Mouse (Mus musculus): ENCODE data around the gene Sgsm1. TPM values are rescaled to one million over a fixed set of nuclear protein-coding genes. Genes with fewer than 3 reads are reported as not detected.
A peak's percentile ranks its signal among the peaks of the same experiment; 100 is the strongest.

Gene Sgsm1
- 4.9 TPM in 2 replicates for polyA plus RNA-seq (2014; fragmentation: Nextera tagmentation; extraction: Ambion mirVana)

- Histone ChIP-seq H3K9me3 (ENCODE audit: control insufficient read depth, low read length) (no peaks in the 10 kb centered on the region), H3K36me3 (ENCODE audit: control insufficient read depth, insufficient read depth, low read length) (no peaks in the 10 kb centered on the region), H3K27me3 (replicated peaks; ENCODE audit: control insufficient read depth, insufficient read depth, low read length) (peaks cover 29% of the 10 kb centered on the region), H3K4me2 (peak within 1 kb of the TSS; percentile 71), H3K4me1 (replicated peaks; ENCODE audit: control insufficient read depth, insufficient read depth, low read length) (0 out of 2 replicates have a peak, but pooled peaks cover 6% of the 10 kb centered on the region), H3K27ac (ENCODE audit: low read depth, low read length) (no peak within 1 kb of the TSS), H3K4me3 (ENCODE audit: low read depth, low read length) (peak within 1 kb of the TSS; percentile 54), H3K9ac (ENCODE audit: low read depth, low read length) (0 out of 2 replicates have a peak within 1 kb of the TSS, but pooled peaks have one; percentile 34)
- ATAC-seq (replicated peaks; ENCODE audit: low FRiP score) (peak; percentile 62), DNase-seq (ENCODE audit: low spot score) (peak; percentile 70)
- WGBS: 4% methylated on average over 53 of the region's 53 CpGs
Observed at GRCm38 (mm10) chr5:113310377-113311003, at the start of gene Sgsm1. Gene Sgsm1 (minus strand): TSS chr5:113310786.

DNA sequence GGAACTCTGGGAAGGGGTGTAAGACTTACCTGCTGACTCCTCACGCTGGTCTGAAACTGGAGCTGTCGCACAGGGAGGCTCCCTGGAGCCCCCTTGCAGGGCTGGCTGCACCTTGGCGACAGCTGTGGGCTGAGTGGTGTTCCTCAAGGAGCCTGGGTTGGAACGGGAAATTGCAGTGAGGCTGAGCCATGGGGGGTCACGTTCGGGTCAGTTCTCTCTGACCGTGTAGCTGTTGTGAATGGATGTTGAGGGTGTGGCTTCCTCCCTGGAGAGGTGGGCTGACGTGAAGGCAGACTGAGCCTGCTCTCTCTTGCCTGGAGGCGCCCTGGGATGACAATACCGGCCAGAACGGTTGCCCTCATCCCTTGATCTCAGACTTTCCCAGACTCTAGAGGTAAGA lies 48.2 kb upstream of the Sgsm1 start:
- Histone ChIP-seq H3K4me1 (replicated peaks; ENCODE audit: control insufficient read depth, insufficient read depth, low read length) (no peaks in the 10 kb centered on the region), H3K9me3 (ENCODE audit: control insufficient read depth, low read length) (no peaks in the 10 kb centered on the region), H3K27me3 (replicated peaks; ENCODE audit: control insufficient read depth, insufficient read depth, low read length) (peaks cover 6% of the 10 kb centered on the region), H3K9ac (ENCODE audit: low read depth, low read length) (no peak overlapping the region), H3K36me3 (ENCODE audit: control insufficient read depth, insufficient read depth, low read length) (no peaks in the 10 kb centered on the region), H3K27ac (ENCODE audit: low read depth, low read length) (no peak overlapping the region), H3K4me3 (ENCODE audit: low read depth, low read length) (no peak overlapping the region), H3K4me2 (no peak overlapping the region)
- DNase-seq (ENCODE audit: low spot score): no peak
- 7% methylated on average over 11 of the region's 11 CpGs for WGBS
- ATAC-seq (replicated peaks; ENCODE audit: low FRiP score): no peak

GRCm38 (mm10) chr5:113357656-113358055 lies 47.1 kb upstream of the Sgsm1 start:
- H3K9ac ChIP-seq (ENCODE audit: low read depth, low read length): no peak overlapping the region
- DNase-seq (ENCODE audit: low spot score) (no peak), ATAC-seq (replicated peaks; ENCODE audit: low FRiP score) (no peak)
- no peak overlapping the region for H3K27ac ChIP-seq (ENCODE audit: low read depth, low read length)
- WGBS: 58% methylated on average over 3 of the region's 3 CpGs
- no peaks in the 10 kb centered on the region for H3K4me1 ChIP-seq (replicated peaks; ENCODE audit: control insufficient read depth, insufficient read depth, low read length)
- no peaks in the 10 kb centered on the region for H3K36me3 ChIP-seq (ENCODE audit: control insufficient read depth, insufficient read depth, low read length)
- no peak overlapping the region for H3K4me3 ChIP-seq (ENCODE audit: low read depth, low read length)
- no peak overlapping the region for H3K4me2 ChIP-seq
- H3K9me3 ChIP-seq (ENCODE audit: control insufficient read depth, low read length): no peaks in the 10 kb centered on the region
- H3K27me3 ChIP-seq (replicated peaks; ENCODE audit: control insufficient read depth, insufficient read depth, low read length): peaks cover 9% of the 10 kb centered on the region

- Histone ChIP-seq H3K36me3 (ENCODE audit: control insufficient read depth, insufficient read depth, low read length) (no peaks in the 10 kb centered on the region), H3K4me1 (replicated peaks; ENCODE audit: control insufficient read depth, insufficient read depth, low read length) (no peaks in the 10 kb centered on the region), H3K27ac (ENCODE audit: low read depth, low read length) (no peak within 1 kb of the TSS), H3K9me3 (ENCODE audit: control insufficient read depth, low read length) (no peaks in the 10 kb centered on the region), H3K4me3 (ENCODE audit: low read depth, low read length) (no peak within 1 kb of the TSS), H3K4me2 (no peak within 1 kb of the TSS), H3K27me3 (replicated peaks; ENCODE audit: control insufficient read depth, insufficient read depth, low read length) (peaks cover 9% of the 10 kb centered on the region), H3K9ac (ENCODE audit: low read depth, low read length) (no peak within 1 kb of the TSS)
- DNase-seq (ENCODE audit: low spot score) (no peak), ATAC-seq (replicated peaks; ENCODE audit: low FRiP score) (no peak)
- 64% methylated on average over 3 of the region's 6 CpGs for WGBS
Observed at GRCm38 (mm10) chr5:113357186-113357585, 46.6 kb upstream of the Sgsm1 start, which contains the start of gene Aym1. Gene Aym1 (plus strand): TSS chr5:113357294.

GRCm38 (mm10) chr5:113354311-113354710 lies 43.7 kb upstream of the Sgsm1 start:
- Histone ChIP-seq H3K9ac (ENCODE audit: low read depth, low read length) (no peak overlapping the region), H3K4me3 (ENCODE audit: low read depth, low read length) (no peak overlapping the region), H3K27ac (ENCODE audit: low read depth, low read length) (no peak overlapping the region), H3K4me1 (replicated peaks; ENCODE audit: control insufficient read depth, insufficient read depth, low read length) (no peaks in the 10 kb centered on the region), H3K4me2 (no peak overlapping the region), H3K9me3 (ENCODE audit: control insufficient read depth, low read length) (no peaks in the 10 kb centered on the region), H3K36me3 (ENCODE audit: control insufficient read depth, insufficient read depth, low read length) (no peaks in the 10 kb centered on the region), H3K27me3 (replicated peaks; ENCODE audit: control insufficient read depth, insufficient read depth, low read length) (peaks cover 20% of the 10 kb centered on the region)
- no peak for DNase-seq (ENCODE audit: low spot score)
- WGBS: 40% methylated on average over 16 of the region's 16 CpGs
- no peak for ATAC-seq (replicated peaks; ENCODE audit: low FRiP score)

- no peak overlapping the region for H3K4me2 ChIP-seq
- peaks cover 37% of the 10 kb centered on the region for H3K27me3 ChIP-seq (replicated peaks; ENCODE audit: control insufficient read depth, insufficient read depth, low read length)
- no peaks in the 10 kb centered on the region for H3K36me3 ChIP-seq (ENCODE audit: control insufficient read depth, insufficient read depth, low read length)
- H3K9ac ChIP-seq (ENCODE audit: low read depth, low read length): no peak overlapping the region
- no peaks in the 10 kb centered on the region for H3K9me3 ChIP-seq (ENCODE audit: control insufficient read depth, low read length)
- no peaks in the 10 kb centered on the region for H3K4me1 ChIP-seq (replicated peaks; ENCODE audit: control insufficient read depth, insufficient read depth, low read length)
- H3K4me3 ChIP-seq (ENCODE audit: low read depth, low read length): no peak overlapping the region
- no peak overlapping the region for H3K27ac ChIP-seq (ENCODE audit: low read depth, low read length)
- DNase-seq (ENCODE audit: low spot score) (no peak), ATAC-seq (replicated peaks; ENCODE audit: low FRiP score) (no peak)
- WGBS: 65% methylated on average over 6 of the region's 6 CpGs
Observed at GRCm38 (mm10) chr5:113352636-113353035, 42.0 kb upstream of the Sgsm1 start.

DNA sequence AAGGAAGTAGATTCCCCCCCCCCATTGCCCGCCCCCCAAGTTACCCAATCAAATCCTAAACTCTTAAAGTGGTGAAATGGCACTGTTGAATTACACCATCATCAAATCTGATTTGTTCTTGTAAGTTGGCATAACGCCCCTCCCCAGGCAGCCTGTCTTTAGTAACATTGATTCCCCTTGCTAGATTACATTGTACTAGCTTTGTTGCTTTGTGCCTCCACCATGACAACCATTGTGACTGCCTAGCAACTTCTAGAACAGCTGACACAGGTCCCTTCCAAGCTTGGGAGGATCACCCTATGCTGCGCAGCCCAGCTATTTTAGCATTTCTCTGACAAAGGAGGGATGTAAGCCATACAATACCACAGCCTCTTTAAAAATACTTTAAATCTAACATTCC lies 41.2 kb upstream of the Sgsm1 start:
- no peak for ATAC-seq (replicated peaks; ENCODE audit: low FRiP score)
- no peak overlapping the region for H3K4me3 ChIP-seq (ENCODE audit: low read depth, low read length)
- no peaks in the 10 kb centered on the region for H3K36me3 ChIP-seq (ENCODE audit: control insufficient read depth, insufficient read depth, low read length)
- H3K9me3 ChIP-seq (ENCODE audit: control insufficient read depth, low read length): no peaks in the 10 kb centered on the region
- 74% methylated on average over 3 of the region's 3 CpGs for WGBS
- no peak overlapping the region for H3K27ac ChIP-seq (ENCODE audit: low read depth, low read length)
- no peak for DNase-seq (ENCODE audit: low spot score)
- no peak overlapping the region for H3K9ac ChIP-seq (ENCODE audit: low read depth, low read length)
- H3K4me1 ChIP-seq (replicated peaks; ENCODE audit: control insufficient read depth, insufficient read depth, low read length): no peaks in the 10 kb centered on the region
- H3K4me2 ChIP-seq: no peak overlapping the region
- H3K27me3 ChIP-seq (replicated peaks; ENCODE audit: control insufficient read depth, insufficient read depth, low read length): peaks cover 44% of the 10 kb centered on the region

GRCm38 (mm10) chr5:113349810-113350209 lies 39.2 kb upstream of the Sgsm1 start:
- Histone ChIP-seq H3K4me3 (ENCODE audit: low read depth, low read length) (no peak overlapping the region), H3K27me3 (replicated peaks; ENCODE audit: control insufficient read depth, insufficient read depth, low read length) (peaks cover 64% of the 10 kb centered on the region), H3K9ac (ENCODE audit: low read depth, low read length) (no peak overlapping the region), H3K4me2 (no peak overlapping the region), H3K9me3 (ENCODE audit: control insufficient read depth, low read length) (no peaks in the 10 kb centered on the region), H3K36me3 (ENCODE audit: control insufficient read depth, insufficient read depth, low read length) (no peaks in the 10 kb centered on the region), H3K4me1 (replicated peaks; ENCODE audit: control insufficient read depth, insufficient read depth, low read length) (no peaks in the 10 kb centered on the region), H3K27ac (ENCODE audit: low read depth, low read length) (no peak overlapping the region)
- WGBS: 42% methylated on average over 7 of the region's 7 CpGs
- no peak for DNase-seq (ENCODE audit: low spot score)
- no peak for ATAC-seq (replicated peaks; ENCODE audit: low FRiP score)

DNA sequence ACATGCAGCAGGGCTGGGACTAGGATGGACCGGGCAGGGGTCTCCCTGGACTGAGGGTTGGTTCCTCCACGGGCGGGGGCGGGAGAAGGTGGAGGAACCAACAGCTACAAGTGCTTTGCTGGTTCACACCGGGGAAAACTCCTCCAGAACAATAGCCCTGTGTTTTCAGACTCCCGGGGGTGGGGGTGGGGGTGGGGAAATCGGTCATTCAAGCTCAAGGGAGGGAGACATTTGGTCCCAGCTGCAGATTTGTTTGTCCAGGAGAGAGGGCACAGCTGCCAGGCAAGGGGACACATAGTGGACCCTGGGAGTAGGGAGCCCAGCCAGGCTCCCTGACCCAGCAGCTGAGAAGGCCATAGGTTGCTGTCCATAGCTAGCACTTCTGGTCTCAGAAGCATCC lies 38.6 kb upstream of the Sgsm1 start:
- WGBS: 16% methylated on average over 7 of the region's 7 CpGs

More for the DNA sequence above, 38.6 kb upstream of the Sgsm1 start:
- ATAC-seq (replicated peaks; ENCODE audit: low FRiP score) (no peak), DNase-seq (ENCODE audit: low spot score) (no peak)
- no peak overlapping the region for H3K4me2 ChIP-seq
- H3K27ac ChIP-seq (ENCODE audit: low read depth, low read length): no peak overlapping the region
- no peak overlapping the region for H3K4me3 ChIP-seq (ENCODE audit: low read depth, low read length)
- peaks cover 67% of the 10 kb centered on the region for H3K27me3 ChIP-seq (replicated peaks; ENCODE audit: control insufficient read depth, insufficient read depth, low read length)
- H3K9me3 ChIP-seq (ENCODE audit: control insufficient read depth, low read length): no peaks in the 10 kb centered on the region
- no peaks in the 10 kb centered on the region for H3K36me3 ChIP-seq (ENCODE audit: control insufficient read depth, insufficient read depth, low read length)
- no peaks in the 10 kb centered on the region for H3K4me1 ChIP-seq (replicated peaks; ENCODE audit: control insufficient read depth, insufficient read depth, low read length)
- no peak overlapping the region for H3K9ac ChIP-seq (ENCODE audit: low read depth, low read length)
